Mouse (Mus musculus): Measurements from ENCODE around the gene Olfr1328. TPM values are rescaled to one million over a fixed set of nuclear protein-coding genes. Genes with fewer than 3 reads are reported as not detected.

Gene Olfr1328
- polyA plus RNA-seq, 2 experiments = not detected

GRCm38 (mm10) chr4:118901981-118902380 lies 36.4 kb downstream of the Olfr1328 start:
- WGBS = 63% methylated on average over 2 of the region's 2 CpGs
- H3K36me3 ChIP-seq (ENCODE audit: control insufficient read depth, insufficient read depth, low read length) = no peaks in the 10 kb centered on the region
- no peak overlapping the region for H3K4me3 ChIP-seq (replicated peaks; ENCODE audit: low read length)
- ATAC-seq (ENCODE audit: low FRiP score, low read depth) (no peak), DNase-seq (ENCODE audit: low spot score) (peak; percentile 21)
- no peak overlapping the region for H3K9ac ChIP-seq (ENCODE audit: low read depth, low read length, severe bottlenecking)
- TF ChIP-seq POLR2A (IDR thresholded peaks at IDR 0.05; ENCODE audit: borderline replicate concordance, extremely low read depth, insufficient read depth, insufficient read length) = no peak
- H3K27me3 ChIP-seq (ENCODE audit: control insufficient read depth, insufficient read depth, low read length) = no peaks in the 10 kb centered on the region
- H3K4me2 ChIP-seq (replicated peaks; ENCODE audit: low read depth, low read length, severe bottlenecking) = no peak overlapping the region
- no peak overlapping the region for H3K27ac ChIP-seq (replicated peaks; ENCODE audit: low read depth, low read length)
- no peaks in the 10 kb centered on the region for H3K4me1 ChIP-seq (ENCODE audit: control insufficient read depth, insufficient read depth, low read length)
- no peaks in the 10 kb centered on the region for H3K9me3 ChIP-seq (ENCODE audit: control insufficient read depth, low read length)

GRCm38 (mm10) chr4:118888297-118888696 lies 50.1 kb downstream of the Olfr1328 start, which contains the start of gene Olfr1330:
TSS of gene Olfr1330 (plus strand) at chr4:118888597.
- no peak within 1 kb of the TSS for H3K4me2 ChIP-seq (replicated peaks; ENCODE audit: low read depth, low read length, severe bottlenecking)
- no peaks in the 10 kb centered on the region for H3K36me3 ChIP-seq (ENCODE audit: control insufficient read depth, insufficient read depth, low read length)
- no peak within 1 kb of the TSS for H3K9ac ChIP-seq (ENCODE audit: low read depth, low read length, severe bottlenecking)
- no peak within 1 kb of the TSS for H3K4me3 ChIP-seq (replicated peaks; ENCODE audit: low read length)
- H3K9me3 ChIP-seq (ENCODE audit: control insufficient read depth, low read length) = no peaks in the 10 kb centered on the region
- DNase-seq (ENCODE audit: low spot score) (no peak), ATAC-seq (ENCODE audit: low FRiP score, low read depth) (no peak)
- no peaks in the 10 kb centered on the region for H3K27me3 ChIP-seq (ENCODE audit: control insufficient read depth, insufficient read depth, low read length)
- H3K27ac ChIP-seq (replicated peaks; ENCODE audit: low read depth, low read length) = no peak within 1 kb of the TSS
- WGBS = 79% methylated on average over 1 of the region's 1 CpGs
- no peaks in the 10 kb centered on the region for H3K4me1 ChIP-seq (ENCODE audit: control insufficient read depth, insufficient read depth, low read length)
- TF ChIP-seq POLR2A (IDR thresholded peaks at IDR 0.05; ENCODE audit: borderline replicate concordance, extremely low read depth, insufficient read depth, insufficient read length) = no peak

Other genes starting within 250 kb of the Olfr1328 start
- 0.36 and 0.38 TPM in 2 replicates for gene Olfr1342, start 245.9 kb downstream of the Olfr1328 start, polyA plus RNA-seq (2012; rRNA removed)
- not detected in 2 replicates for gene Olfr1342, start 245.9 kb downstream of the Olfr1328 start, polyA plus RNA-seq (2014; fragmentation: Nextera tagmentation; extraction: Ambion mirVana)
- gene Olfr1341, start 235.1 kb downstream of the Olfr1328 start, polyA plus RNA-seq (2012; rRNA removed) = not detected in 2 replicates
- gene Olfr1341, start 235.1 kb downstream of the Olfr1328 start, polyA plus RNA-seq (2014; fragmentation: Nextera tagmentation; extraction: Ambion mirVana) = not detected in 2 replicates
- not detected in 2 replicates for gene Olfr1340, start 218.5 kb downstream of the Olfr1328 start, polyA plus RNA-seq (2012; rRNA removed)
- not detected in 2 replicates for gene Olfr1340, start 218.5 kb downstream of the Olfr1328 start, polyA plus RNA-seq (2014; fragmentation: Nextera tagmentation; extraction: Ambion mirVana)
- not detected in 2 replicates for gene Olfr1339, start 206.4 kb downstream of the Olfr1328 start, polyA plus RNA-seq (2012; rRNA removed)
- not detected in 2 replicates for gene Olfr1339, start 206.4 kb downstream of the Olfr1328 start, polyA plus RNA-seq (2014; fragmentation: Nextera tagmentation; extraction: Ambion mirVana)
- gene Olfr1338, start 179.9 kb downstream of the Olfr1328 start, polyA plus RNA-seq (2012; rRNA removed) = not detected in 2 replicates
- not detected in 2 replicates for gene Olfr1338, start 179.9 kb downstream of the Olfr1328 start, polyA plus RNA-seq (2014; fragmentation: Nextera tagmentation; extraction: Ambion mirVana)
- not detected in 2 replicates for gene Olfr1337, start 156.0 kb downstream of the Olfr1328 start, polyA plus RNA-seq (2012; rRNA removed)
- not detected in 2 replicates for gene Olfr1337, start 156.0 kb downstream of the Olfr1328 start, polyA plus RNA-seq (2014; fragmentation: Nextera tagmentation; extraction: Ambion mirVana)
- gene Olfr1335, start 128.7 kb downstream of the Olfr1328 start, polyA plus RNA-seq (2012; rRNA removed) = not detected in 2 replicates
- gene Olfr1335, start 128.7 kb downstream of the Olfr1328 start, polyA plus RNA-seq (2014; fragmentation: Nextera tagmentation; extraction: Ambion mirVana) = not detected in 2 replicates
- not detected in 2 replicates for gene Olfr1333, start 102.3 kb downstream of the Olfr1328 start, polyA plus RNA-seq (2012; rRNA removed)
- gene Olfr1333, start 102.3 kb downstream of the Olfr1328 start, polyA plus RNA-seq (2014; fragmentation: Nextera tagmentation; extraction: Ambion mirVana) = not detected in 2 replicates
- not detected in 2 replicates for gene Olfr1331, start 74.0 kb downstream of the Olfr1328 start, polyA plus RNA-seq (2012; rRNA removed)
- gene Olfr1331, start 74.0 kb downstream of the Olfr1328 start, polyA plus RNA-seq (2014; fragmentation: Nextera tagmentation; extraction: Ambion mirVana) = not detected in 2 replicates
- not detected in 2 replicates for gene Olfr1330, start 50.0 kb downstream of the Olfr1328 start, polyA plus RNA-seq (2012; rRNA removed)
- gene Olfr1330, start 50.0 kb downstream of the Olfr1328 start, polyA plus RNA-seq (2014; fragmentation: Nextera tagmentation; extraction: Ambion mirVana) = 0.07 TPM in 1 of 2 replicates, not detected in the other
- gene Olfr1329, start 21.1 kb downstream of the Olfr1328 start, polyA plus RNA-seq (2012; rRNA removed) = not detected in 2 replicates
- gene Olfr1329, start 21.1 kb downstream of the Olfr1328 start, polyA plus RNA-seq (2014; fragmentation: Nextera tagmentation; extraction: Ambion mirVana) = not detected in 2 replicates
- not detected in 2 replicates for gene Lao1, start 23.0 kb upstream of the Olfr1328 start, polyA plus RNA-seq (2012; rRNA removed)
- not detected in 2 replicates for gene Lao1, start 23.0 kb upstream of the Olfr1328 start, polyA plus RNA-seq (2014; fragmentation: Nextera tagmentation; extraction: Ambion mirVana)
- 108 and 155 TPM in 2 replicates for gene Slc2a1, start 170.1 kb upstream of the Olfr1328 start, polyA plus RNA-seq (2012; rRNA removed)
- 134 and 141 TPM in 2 replicates for gene Slc2a1, start 170.1 kb upstream of the Olfr1328 start, polyA plus RNA-seq (2014; fragmentation: Nextera tagmentation; extraction: Ambion mirVana)
- 10.6 and 13.1 TPM in 2 replicates for gene Zfp691, start 235.6 kb upstream of the Olfr1328 start, polyA plus RNA-seq (2012; rRNA removed)
- gene Zfp691, start 235.6 kb upstream of the Olfr1328 start, polyA plus RNA-seq (2014; fragmentation: Nextera tagmentation; extraction: Ambion mirVana) = 7.2 TPM in 2 replicates

All from limb, embryonic 14.5 days (tissue).